Mouse (Mus musculus): Measurements from ENCODE around the gene Tnfrsf12a. TPM values are rescaled to one million over a fixed set of nuclear protein-coding genes. Genes with fewer than 3 reads are reported as not detected.

The Tnfrsf12a gene
- 5.5 and 6.2 TPM in 2 replicates for polyA plus RNA-seq (2012)

- TF ChIP-seq GATA1 (IDR thresholded peaks at IDR 0.05; ENCODE audit: low read length): no peak
Observed at GRCm38 (mm10) chr17:23677236-23677679, at the start of gene Tnfrsf12a. TSS of gene Tnfrsf12a (minus strand) at chr17:23677468.

- no peak for TF ChIP-seq GATA1 (IDR thresholded peaks at IDR 0.05; ENCODE audit: low read length)
Observed at GRCm38 (mm10) chr17:23726758-23727142, 49.5 kb upstream of the Tnfrsf12a start.

- TF ChIP-seq GATA1 (IDR thresholded peaks at IDR 0.05; ENCODE audit: low read length): no peak
Observed at GRCm38 (mm10) chr17:23725999-23726757, 48.9 kb upstream of the Tnfrsf12a start, which contains the start of gene Pkmyt1. TSS of gene Pkmyt1 (plus strand) at chr17:23726336.

- no peak for TF ChIP-seq GATA1 (IDR thresholded peaks at IDR 0.05; ENCODE audit: low read length)
Observed at GRCm38 (mm10) chr17:23725477-23725876, 48.2 kb upstream of the Tnfrsf12a start.

GRCm38 (mm10) chr17:23722376-23723125, 45.3 kb upstream of the Tnfrsf12a start, which contains the start of gene 1520401A03Rik:
TSS of gene 1520401A03Rik (minus strand) at chr17:23722783.
- no peak for TF ChIP-seq GATA1 (IDR thresholded peaks at IDR 0.05; ENCODE audit: low read length)

GRCm38 (mm10) chr17:23721886-23722285, 44.6 kb upstream of the Tnfrsf12a start:
- no peak for TF ChIP-seq GATA1 (IDR thresholded peaks at IDR 0.05; ENCODE audit: low read length)

- TF ChIP-seq GATA1 (IDR thresholded peaks at IDR 0.05; ENCODE audit: low read length): no peak
Observed at GRCm38 (mm10) chr17:23719455-23719854, 42.2 kb upstream of the Tnfrsf12a start.

- TF ChIP-seq GATA1 (IDR thresholded peaks at IDR 0.05; ENCODE audit: low read length): no peak
Observed at GRCm38 (mm10) chr17:23717003-23717402, 39.7 kb upstream of the Tnfrsf12a start.

- TF ChIP-seq GATA1 (IDR thresholded peaks at IDR 0.05; ENCODE audit: low read length): no peak
Observed at GRCm38 (mm10) chr17:23706212-23706611, 28.9 kb upstream of the Tnfrsf12a start.

- TF ChIP-seq GATA1 (IDR thresholded peaks at IDR 0.05; ENCODE audit: low read length): no peak
Observed at GRCm38 (mm10) chr17:23705525-23706104, 28.3 kb upstream of the Tnfrsf12a start.

GRCm38 (mm10) chr17:23704741-23705140, 27.5 kb upstream of the Tnfrsf12a start:
- TF ChIP-seq GATA1 (IDR thresholded peaks at IDR 0.05; ENCODE audit: low read length): no peak

- TF ChIP-seq GATA1 (IDR thresholded peaks at IDR 0.05; ENCODE audit: low read length): no peak
Observed at GRCm38 (mm10) chr17:23703301-23703700, 26.0 kb upstream of the Tnfrsf12a start.

GRCm38 (mm10) chr17:23700079-23700478, 22.8 kb upstream of the Tnfrsf12a start:
- no peak for TF ChIP-seq GATA1 (IDR thresholded peaks at IDR 0.05; ENCODE audit: low read length)

- no peak for TF ChIP-seq GATA1 (IDR thresholded peaks at IDR 0.05; ENCODE audit: low read length)
Observed at GRCm38 (mm10) chr17:23699131-23700077, 22.1 kb upstream of the Tnfrsf12a start.

GRCm38 (mm10) chr17:23695801-23696200, 18.5 kb upstream of the Tnfrsf12a start:
- TF ChIP-seq GATA1 (IDR thresholded peaks at IDR 0.05; ENCODE audit: low read length): no peak

Measured in G1E-ER4 (cell line).